Mouse (Mus musculus) myocyte (in vitro differentiated cells): ENCODE measurements around the gene Rangrf.

Experiments used
- CEBPB ChIP-seq: IDR thresholded peaks from 2 replicates; pipeline ENCODE4 v1.6.1; 2011; ENCODE audit warnings: mild to moderate bottlenecking, moderate library complexity; ENCODE audit not compliant: poor library complexity, insufficient read depth, severe bottlenecking
- E2F4 ChIP-seq: IDR thresholded peaks from one replicate; pipeline ENCODE4 v1.6.1; 2011; ENCODE audit warnings: mild to moderate bottlenecking, control low read depth, moderate library complexity; ENCODE audit not compliant: insufficient read depth
- MAX ChIP-seq: IDR thresholded peaks from one replicate; pipeline ENCODE4 v1.6.1; 2011; ENCODE audit warnings: low read depth, mild to moderate bottlenecking, control low read depth
- MYOD1 ChIP-seq, 3 experiments: IDR thresholded peaks; one replicate each; pipeline ENCODE4 v1.6.1; 2011; ENCODE audit warnings: control low read depth in 2 of 3, low read depth in 2 of 3, mild to moderate bottlenecking in 2 of 3, moderate library complexity in 1 of 3; ENCODE audit not compliant: insufficient read length in 2 of 3, control insufficient read depth in 1 of 3
- MYOG ChIP-seq, 3 experiments: IDR thresholded peaks; one replicate each; pipeline ENCODE4 v1.6.1; 2011; ENCODE audit warnings: control low read depth in 2 of 3, low read depth in 2 of 3, mild to moderate bottlenecking in 2 of 3; ENCODE audit not compliant: insufficient read length in 2 of 3, control insufficient read depth in 1 of 3, insufficient read depth in 1 of 3
- POLR2A ChIP-seq: IDR thresholded peaks from one replicate; pipeline ENCODE4 v1.6.1; 2011; ENCODE audit warnings: low read depth, mild to moderate bottlenecking, control low read depth, moderate library complexity; ENCODE audit not compliant: insufficient read length
- POLR2AphosphoS2 ChIP-seq: IDR thresholded peaks from one replicate; pipeline ENCODE4 v1.6.1; 2011; ENCODE audit warnings: low read depth, control low read depth; ENCODE audit not compliant: insufficient read length
- SRF ChIP-seq: IDR thresholded peaks from one replicate; pipeline ENCODE4 v1.6.1; 2011; ENCODE audit warnings: low read depth; ENCODE audit not compliant: control insufficient read depth, insufficient read length
- TCF12 ChIP-seq: IDR thresholded peaks from one replicate; pipeline ENCODE4 v1.6.1; 2011; ENCODE audit warnings: mild to moderate bottlenecking, control low read depth; ENCODE audit not compliant: poor library complexity, insufficient read depth, severe bottlenecking
- TCF3 ChIP-seq: IDR thresholded peaks from one replicate; pipeline ENCODE4 v1.6.1; 2011; ENCODE audit warnings: low read depth, control low read depth; ENCODE audit not compliant: insufficient read length
- USF1 ChIP-seq: IDR thresholded peaks from one replicate; pipeline ENCODE4 v1.6.1; 2011; ENCODE audit warnings: low read depth, mild to moderate bottlenecking, control low read depth, moderate library complexity

DNA sequence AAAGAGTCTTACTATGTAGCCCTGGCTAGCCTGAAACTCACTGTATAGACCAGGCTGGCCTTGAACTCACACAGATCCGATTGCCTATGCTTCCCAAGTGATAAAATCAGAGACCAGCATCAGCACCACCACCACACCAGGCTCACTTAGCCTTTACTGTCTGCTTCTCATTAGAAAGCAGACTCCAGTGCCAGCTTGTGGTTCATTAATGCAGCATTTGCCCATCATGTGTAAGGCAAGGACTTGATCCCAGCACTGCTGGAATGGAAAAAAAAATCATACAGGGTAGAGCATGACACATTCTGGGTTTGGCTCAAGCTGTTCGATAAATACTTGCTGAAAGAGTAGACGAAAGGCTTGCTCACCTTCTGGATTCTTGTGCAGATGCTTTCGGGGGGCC is 29.0 kb downstream of the Rangrf start:
- TF ChIP-seq POLR2A (no peak), MYOG (IDR thresholded peaks at IDR 0.05; ENCODE audit: control insufficient read depth in 1 of 3, insufficient read depth in 1 of 3, insufficient read length in 2 of 3, low read depth in 2 of 3) (no peak), CEBPB (no peak), SRF (no peak), USF1 (no peak), MAX (no peak), POLR2AphosphoS2 (no peak), E2F4 (no peak), TCF12 (no peak), TCF3 (no peak), MYOD1 (IDR thresholded peaks at IDR 0.05; ENCODE audit: control insufficient read depth in 1 of 3, insufficient read length in 2 of 3, low read depth in 2 of 3) (no peak)
